Mouse (Mus musculus) heart, embryonic 13.5 days (tissue): ENCODE data around the gene Gpd2. TPM values are rescaled to one million over a fixed set of nuclear protein-coding genes. Genes with fewer than 3 reads are reported as not detected.

Experiments
- ATAC-seq: fragments of 200-750 bp; cut with Nextera tagmentation; 2 replicates; pipeline ENCODE4 v1.8.0; 2017; ENCODE audit warnings: moderate TSS enrichment; ENCODE audit not compliant: insufficient number of reproducible peaks, low FRiP score, low TSS enrichment; ENCODE audit errors: extremely low read depth
- H3K27ac ChIP-seq: fragments of 300-500 bp; sonication (generic); replicated peaks from 2 replicates; pipeline ENCODE4 v1.5.1; 2015; ENCODE audit warnings: moderate library complexity, mild to moderate bottlenecking, inconsistent platforms
- H3K27me3 ChIP-seq: fragments of 300-500 bp; sonication (generic); replicated peaks from 2 replicates; pipeline ENCODE4 v1.6.1; 2015; ENCODE audit warnings: mild to moderate bottlenecking, inconsistent platforms
- H3K36me3 ChIP-seq: fragments of 300-500 bp; sonication (generic); 2 replicates; pipeline ENCODE4 v1.6.1; 2015; ENCODE audit warnings: mild to moderate bottlenecking, inconsistent platforms
- H3K4me1 ChIP-seq: fragments of 300-500 bp; sonication (generic); 2 replicates; pipeline ENCODE4 v1.6.1; 2015; ENCODE audit warnings: inconsistent platforms
- H3K4me2 ChIP-seq: fragments of 300-500 bp; sonication (generic); 2 replicates; pipeline ENCODE4 v1.6.1; 2015; ENCODE audit warnings: inconsistent platforms, mild to moderate bottlenecking, moderate library complexity
- H3K4me3 ChIP-seq: fragments of 300-500 bp; sonication (generic); 2 replicates; pipeline ENCODE4 v1.5.1; 2015; ENCODE audit warnings: moderate library complexity, mild to moderate bottlenecking, inconsistent platforms
- H3K9ac ChIP-seq: fragments of 300-500 bp; sonication (generic); 2 replicates; pipeline ENCODE4 v1.6.1; 2015; ENCODE audit warnings: inconsistent platforms, mild to moderate bottlenecking, moderate library complexity
- H3K9me3 ChIP-seq: fragments of 300-500 bp; sonication (generic); 2 replicates; pipeline ENCODE4 v1.6.1; 2016; ENCODE audit warnings: inconsistent platforms
- WGBS: fragments of 180-500 bp; shearing (Covaris S2); methylation state at CpG from one replicate; pipeline ENCODE4 v1.1.7; 2015; ENCODE audit warnings: mixed read lengths; 5-methylcytosine and 5-hydroxymethylcytosine counted together
- polyA plus RNA-seq: library from polyadenylated mRNA; unstranded; fragments of >200 nt; fragmentation: Nextera tagmentation; extraction: Ambion mirVana; gene quantifications from 2 replicates; pipeline ENCODE4 v1.2.1, GENCODE M21; 2015

The Gpd2 gene
- polyA plus RNA-seq, 1 experiment from 2014 or later, result 11.9 TPM

DNA sequence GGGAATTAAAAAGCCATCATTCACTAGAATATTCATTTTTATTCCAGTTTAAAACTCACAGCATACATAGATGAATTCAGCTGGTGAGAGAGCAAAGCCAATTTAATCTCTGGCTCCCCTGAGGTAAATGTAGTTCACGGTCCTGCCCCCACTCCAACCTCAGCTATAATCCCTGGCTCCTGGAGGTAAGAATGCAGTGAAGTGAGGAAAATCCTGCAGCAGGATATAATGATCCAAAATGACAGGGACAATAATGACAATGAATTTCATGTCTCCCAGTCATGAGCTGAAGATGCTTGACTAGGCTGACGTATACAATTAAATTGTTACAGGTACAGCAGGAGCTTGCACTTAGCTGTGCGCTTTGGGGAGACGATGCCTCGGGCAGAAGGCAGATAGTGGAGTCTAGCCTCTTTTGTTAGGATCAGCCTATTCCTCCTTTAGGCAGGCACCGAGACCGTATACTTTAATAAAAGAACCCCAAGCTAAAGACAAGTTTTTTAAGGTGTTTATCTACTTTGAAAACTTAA is 74.9 kb downstream of the Gpd2 start:
- no peaks in the 10 kb centered on the region for H3K9me3 ChIP-seq
- no peak overlapping the region for H3K4me2 ChIP-seq
- no peak overlapping the region for H3K4me3 ChIP-seq
- H3K4me1 ChIP-seq, result no peaks in the 10 kb centered on the region
- no peak for ATAC-seq
- H3K36me3 ChIP-seq, result no peaks in the 10 kb centered on the region; the same call in 1 of the 2 replicates
- WGBS, result 76% methylated on average over 7 of the region's 7 CpGs
- no peak overlapping the region for H3K9ac ChIP-seq
- H3K27ac ChIP-seq, result no peak overlapping the region
- no peaks in the 10 kb centered on the region for H3K27me3 ChIP-seq

DNA sequence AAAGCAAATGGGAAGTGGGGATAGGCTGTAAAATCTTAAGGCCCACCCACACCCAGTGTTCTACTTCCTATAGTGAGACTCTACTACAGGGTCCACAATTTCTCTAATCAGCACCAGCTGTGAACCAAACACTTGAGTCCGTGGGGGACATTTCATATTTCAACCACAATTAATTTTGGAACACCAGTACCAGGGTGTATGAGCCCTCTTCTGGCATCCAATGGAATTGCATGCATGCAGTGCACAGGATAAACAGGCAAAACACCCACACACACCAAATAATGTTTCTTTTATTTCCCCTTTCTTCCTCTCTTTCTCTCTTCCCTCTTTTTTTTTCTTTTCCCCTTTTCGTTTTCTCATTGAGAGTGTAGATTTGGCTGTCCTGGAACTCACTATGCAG is 78.6 kb downstream of the Gpd2 start:
- Histone ChIP-seq H3K27ac (no peak overlapping the region), H3K36me3 (no peaks in the 10 kb centered on the region), H3K27me3 (no peaks in the 10 kb centered on the region), H3K9ac (no peak overlapping the region), H3K9me3 (no peaks in the 10 kb centered on the region), H3K4me3 (no peak overlapping the region), H3K4me2 (no peak overlapping the region), H3K4me1 (no peaks in the 10 kb centered on the region)
- WGBS, result 54% methylated on average over 2 of the region's 2 CpGs
- no peak for ATAC-seq

DNA sequence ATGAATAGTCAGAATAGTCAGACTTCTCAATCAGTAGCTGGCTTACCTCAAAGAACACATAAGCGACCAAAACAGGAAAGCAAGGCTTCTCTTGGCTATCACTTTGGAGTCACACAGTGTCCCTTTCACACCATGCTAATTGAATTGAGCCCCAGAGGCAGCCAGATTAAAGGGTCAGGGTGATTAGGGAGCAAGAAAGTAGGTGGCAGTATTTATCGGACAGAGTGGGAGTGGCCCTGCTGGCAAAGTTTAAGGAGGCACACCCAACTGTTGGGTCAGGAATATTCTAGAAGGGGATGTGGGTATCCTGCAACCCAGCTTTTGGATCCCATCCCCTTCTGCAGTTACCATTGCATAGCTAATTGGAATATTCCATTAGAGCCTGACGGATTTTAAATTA is 80.9 kb downstream of the Gpd2 start:
- Histone ChIP-seq H3K27ac (no peak overlapping the region), H3K4me3 (no peak overlapping the region), H3K36me3 (no peaks in the 10 kb centered on the region), H3K4me2 (no peak overlapping the region), H3K9me3 (no peaks in the 10 kb centered on the region), H3K4me1 (no peaks in the 10 kb centered on the region), H3K27me3 (no peaks in the 10 kb centered on the region), H3K9ac (no peak overlapping the region)
- WGBS, result 66% methylated on average over 3 of the region's 3 CpGs
- no peak for ATAC-seq

DNA sequence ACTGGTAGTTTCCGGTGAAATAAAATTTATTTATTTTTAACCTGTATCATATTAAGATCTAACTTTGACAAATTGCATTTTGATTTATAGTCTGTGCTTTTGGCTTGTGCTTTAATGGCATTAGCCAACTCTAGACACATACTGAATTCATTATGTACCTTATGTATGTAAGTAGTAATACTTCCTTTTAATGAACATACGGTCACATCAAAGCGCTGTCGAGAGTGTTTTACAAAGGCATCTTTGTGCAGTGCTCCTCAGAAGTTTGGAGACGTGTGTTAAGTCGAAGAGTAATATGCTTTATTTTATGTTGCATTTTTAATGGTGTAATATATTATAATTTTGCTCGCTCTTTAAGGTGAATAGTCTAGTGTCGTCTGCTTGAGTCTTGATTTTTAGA is 88.7 kb downstream of the Gpd2 start:
- no peaks in the 10 kb centered on the region for H3K36me3 ChIP-seq
- H3K9me3 ChIP-seq, result no peaks in the 10 kb centered on the region
- no peak for ATAC-seq
- H3K9ac ChIP-seq, result no peak overlapping the region
- no peak overlapping the region for H3K27ac ChIP-seq
- H3K4me3 ChIP-seq, result no peak overlapping the region
- H3K4me2 ChIP-seq, result no peak overlapping the region
- 0 out of 2 replicates have a peak, but pooled peaks cover 4% of the 10 kb centered on the region for H3K4me1 ChIP-seq
- H3K27me3 ChIP-seq, result no peaks in the 10 kb centered on the region
- WGBS, result 88% methylated on average over 8 of the region's 8 CpGs

DNA sequence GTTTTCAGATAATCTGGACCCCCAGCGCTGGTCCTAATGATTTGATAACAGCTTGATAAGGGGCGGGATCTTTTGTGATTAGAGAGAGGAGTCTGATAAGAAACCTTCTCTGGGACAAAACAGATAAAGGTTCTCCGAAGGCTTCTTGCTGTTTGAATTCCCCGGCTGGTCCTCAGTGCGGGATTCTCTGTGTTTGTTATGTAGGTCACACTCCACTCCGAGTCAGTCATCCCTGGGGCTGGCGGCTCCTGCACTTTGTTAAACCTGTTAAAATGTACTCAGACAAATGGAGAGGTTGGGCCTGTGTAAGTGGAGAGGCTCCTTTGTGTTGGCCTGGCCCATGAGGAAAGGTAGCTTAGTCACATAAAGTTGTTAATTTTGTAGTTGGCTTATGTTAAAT is 91.9 kb downstream of the Gpd2 start:
- Histone ChIP-seq H3K4me1 (0 out of 2 replicates have a peak, but pooled peaks cover 4% of the 10 kb centered on the region), H3K4me2 (peak overlapping the region; percentile 35; the same call in 1 of the 2 replicates), H3K36me3 (no peaks in the 10 kb centered on the region), H3K9me3 (no peaks in the 10 kb centered on the region), H3K9ac (no peak overlapping the region; the same call in 1 of the 2 replicates), H3K27me3 (no peaks in the 10 kb centered on the region), H3K4me3 (no peak overlapping the region), H3K27ac (no peak overlapping the region)
- no peak for ATAC-seq
- 10% methylated on average over 7 of the region's 7 CpGs for WGBS

DNA sequence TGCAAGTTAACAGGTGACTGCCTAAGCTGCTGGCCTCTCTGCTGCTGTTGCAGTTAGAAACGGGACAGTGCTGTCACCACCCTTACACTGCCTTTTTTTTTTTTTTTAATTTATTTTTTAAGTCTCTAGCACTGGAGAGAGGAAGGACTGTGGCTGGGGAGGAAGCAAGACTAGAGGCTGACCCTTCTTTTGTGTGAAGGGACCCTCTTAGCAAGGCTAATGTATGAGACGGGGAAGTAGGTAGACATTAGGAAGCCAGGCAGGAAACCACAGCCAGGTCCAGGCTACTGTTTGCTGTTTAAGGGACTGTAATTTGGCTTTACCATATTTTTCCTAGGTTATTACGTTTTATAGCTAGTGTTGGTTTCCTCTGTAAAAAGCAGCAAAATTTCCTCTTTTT is 93.4 kb downstream of the Gpd2 start:
- 0 out of 2 replicates have a peak, but pooled peaks cover 4% of the 10 kb centered on the region for H3K4me1 ChIP-seq
- no peak overlapping the region for H3K9ac ChIP-seq
- no peaks in the 10 kb centered on the region for H3K27me3 ChIP-seq
- H3K36me3 ChIP-seq, result no peaks in the 10 kb centered on the region
- 56% methylated on average over 3 of the region's 3 CpGs for WGBS
- H3K27ac ChIP-seq, result no peak overlapping the region
- no peak overlapping the region for H3K4me3 ChIP-seq
- no peak for ATAC-seq
- no peaks in the 10 kb centered on the region for H3K9me3 ChIP-seq
- no peak overlapping the region for H3K4me2 ChIP-seq

DNA sequence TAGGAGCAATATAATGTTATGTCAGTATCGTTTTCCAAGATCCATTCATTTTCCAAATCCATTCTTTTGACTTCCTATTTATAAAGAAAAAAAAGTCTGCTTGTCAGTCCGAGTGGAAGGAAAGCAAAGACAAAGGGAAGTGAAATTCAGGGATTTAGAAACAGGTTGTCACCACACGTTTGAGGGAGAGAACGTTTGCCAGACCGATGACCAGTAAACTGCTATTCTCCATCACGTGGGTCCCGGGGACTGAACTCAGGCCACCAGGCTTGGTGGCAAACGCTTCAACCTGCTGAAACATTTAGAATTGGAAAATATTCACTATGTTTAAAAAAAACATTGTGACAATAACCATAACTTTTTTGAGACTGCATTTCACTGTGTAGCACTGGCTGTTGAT is 93.8 kb downstream of the Gpd2 start:
- 0 out of 2 replicates have a peak, but pooled peaks cover 4% of the 10 kb centered on the region for H3K4me1 ChIP-seq
- no peaks in the 10 kb centered on the region for H3K36me3 ChIP-seq
- H3K9me3 ChIP-seq, result no peaks in the 10 kb centered on the region
- H3K27me3 ChIP-seq, result no peaks in the 10 kb centered on the region
- H3K4me3 ChIP-seq, result no peak overlapping the region
- no peak overlapping the region for H3K27ac ChIP-seq
- ATAC-seq, result no peak
- 76% methylated on average over 8 of the region's 8 CpGs for WGBS
- no peak overlapping the region for H3K4me2 ChIP-seq
- no peak overlapping the region for H3K9ac ChIP-seq

DNA sequence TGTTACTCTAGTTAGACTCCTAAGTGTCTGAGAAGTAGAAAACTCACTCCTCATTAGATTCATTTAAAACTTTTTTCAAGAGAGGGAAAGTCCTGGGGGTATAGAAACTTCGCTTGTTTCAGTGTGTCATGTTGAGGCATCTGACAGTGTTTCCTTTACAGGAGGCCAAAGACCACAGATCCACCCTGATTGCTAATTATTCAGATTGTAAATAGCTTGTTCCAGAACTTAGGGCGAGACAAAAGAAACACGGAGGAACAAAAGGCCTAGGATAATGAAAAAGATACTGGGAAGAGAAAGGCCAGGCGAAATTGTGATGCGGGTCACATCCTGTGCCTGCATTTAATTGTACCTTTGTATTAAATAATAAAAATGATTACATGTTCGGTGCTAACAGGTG is 96.0 kb downstream of the Gpd2 start:
- 0 out of 2 replicates have a peak, but pooled peaks cover 4% of the 10 kb centered on the region for H3K4me1 ChIP-seq
- H3K36me3 ChIP-seq, result no peaks in the 10 kb centered on the region
- 86% methylated on average over 6 of the region's 6 CpGs for WGBS
- no peaks in the 10 kb centered on the region for H3K27me3 ChIP-seq
- H3K4me3 ChIP-seq, result no peak overlapping the region
- H3K4me2 ChIP-seq, result no peak overlapping the region
- H3K9me3 ChIP-seq, result no peaks in the 10 kb centered on the region
- no peak overlapping the region for H3K9ac ChIP-seq
- H3K27ac ChIP-seq, result no peak overlapping the region
- no peak for ATAC-seq

DNA sequence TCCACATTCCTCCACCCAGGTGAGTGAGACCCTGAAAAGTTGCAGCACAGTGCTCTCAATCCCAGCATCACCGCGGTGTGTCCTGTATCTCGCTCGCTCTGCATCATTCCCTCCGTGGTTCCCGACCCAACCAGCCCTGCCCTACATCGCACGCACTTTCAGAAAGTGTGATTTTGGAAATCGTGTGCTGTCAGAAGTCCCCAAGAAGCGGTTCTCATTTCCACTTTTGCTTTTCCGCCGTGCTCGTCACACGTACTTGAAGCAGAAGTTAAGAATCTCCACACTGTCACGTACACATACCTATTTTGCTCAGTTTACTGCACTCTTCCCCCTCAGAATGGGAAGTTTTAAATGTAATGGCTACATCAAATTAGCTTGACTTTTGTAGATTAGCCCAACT is 98.0 kb downstream of the Gpd2 start:
- no peaks in the 10 kb centered on the region for H3K4me1 ChIP-seq
- H3K9me3 ChIP-seq, result no peaks in the 10 kb centered on the region

DNA sequence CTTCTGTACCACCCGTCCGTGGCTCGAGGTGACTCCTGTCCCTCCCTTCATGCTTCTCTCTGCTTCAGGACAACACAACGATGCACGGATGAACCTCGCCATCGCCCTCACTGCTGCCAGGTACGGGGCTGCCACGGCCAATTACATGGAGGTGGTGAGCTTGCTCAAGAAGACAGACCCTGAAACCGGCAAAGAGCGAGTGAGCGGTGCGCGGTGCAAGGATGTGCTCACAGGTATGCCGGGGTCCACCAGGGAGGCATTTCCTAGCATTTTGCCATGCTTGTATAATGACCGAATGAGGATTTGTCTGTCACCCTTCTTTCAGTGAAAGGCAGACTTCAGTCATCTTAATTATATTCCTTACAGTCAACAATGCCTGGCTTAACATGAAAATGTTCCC is 101.3 kb downstream of the Gpd2 start:
- Histone ChIP-seq H3K27me3 (no peaks in the 10 kb centered on the region), H3K4me2 (no peak overlapping the region), H3K9ac (no peak overlapping the region), H3K27ac (no peak overlapping the region), H3K4me3 (no peak overlapping the region), H3K36me3 (peaks cover 9% of the 10 kb centered on the region; the same call in 1 of the 2 replicates), H3K4me1 (no peaks in the 10 kb centered on the region), H3K9me3 (no peaks in the 10 kb centered on the region)
- no peak for ATAC-seq
- 93% methylated on average over 16 of the region's 16 CpGs for WGBS

More for the DNA sequence above, 98.0 kb downstream of the Gpd2 start:
- H3K4me2 ChIP-seq, result no peak overlapping the region
- no peak for ATAC-seq
- 86% methylated on average over 15 of the region's 15 CpGs for WGBS
- H3K36me3 ChIP-seq, result peaks cover 1% of the 10 kb centered on the region; the same call in 1 of the 2 replicates
- H3K27me3 ChIP-seq, result no peaks in the 10 kb centered on the region
- H3K27ac ChIP-seq, result no peak overlapping the region
- H3K9ac ChIP-seq, result no peak overlapping the region
- H3K4me3 ChIP-seq, result no peak overlapping the region

DNA sequence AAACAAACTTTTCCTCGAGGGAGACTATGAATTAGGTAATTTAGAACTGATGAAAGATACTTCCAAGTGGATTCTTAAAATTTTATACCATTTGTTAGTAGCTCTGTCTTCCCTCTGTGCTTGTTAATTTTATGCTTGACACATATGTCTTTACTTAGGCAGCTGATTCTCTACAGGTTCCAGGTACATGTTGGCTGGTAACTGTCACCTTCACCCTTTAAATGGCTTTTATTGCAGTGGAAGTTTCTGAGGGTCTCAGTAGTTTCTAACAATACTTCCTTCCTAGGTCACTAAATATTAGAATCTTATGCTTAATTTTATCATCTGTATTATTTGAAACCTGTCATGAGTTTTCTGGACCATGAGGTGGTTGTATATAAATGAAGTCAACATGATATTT is 105.5 kb downstream of the Gpd2 start:
- no peak overlapping the region for H3K4me3 ChIP-seq
- H3K4me2 ChIP-seq, result no peak overlapping the region
- no peak for ATAC-seq
- no peak overlapping the region for H3K27ac ChIP-seq
- no peaks in the 10 kb centered on the region for H3K4me1 ChIP-seq
- H3K27me3 ChIP-seq, result no peaks in the 10 kb centered on the region
- H3K36me3 ChIP-seq, result peaks cover 19% of the 10 kb centered on the region; the same call in 1 of the 2 replicates
- H3K9ac ChIP-seq, result no peak overlapping the region
- H3K9me3 ChIP-seq, result no peaks in the 10 kb centered on the region
- WGBS, result 41% methylated on average over 1 of the region's 1 CpGs

DNA sequence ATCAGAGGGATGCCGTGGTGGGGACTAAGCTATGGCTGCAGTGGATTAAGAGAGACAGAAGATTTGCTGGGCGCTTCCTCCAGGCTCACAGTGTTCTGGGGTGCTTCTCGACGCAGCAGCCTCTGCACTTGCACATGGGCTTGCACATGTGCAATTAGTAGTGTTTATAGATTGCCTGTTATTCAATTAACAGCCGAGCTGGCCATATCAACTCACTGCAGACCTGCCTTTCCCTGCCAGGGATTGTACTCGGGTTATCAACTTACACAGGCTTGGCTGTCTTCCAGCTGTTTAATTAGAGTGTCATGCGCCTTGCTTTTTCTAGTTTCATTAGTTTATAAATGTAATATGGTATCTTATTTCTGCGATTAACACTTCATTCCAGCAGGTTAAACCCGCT is 113.2 kb downstream of the Gpd2 start:
- no peak overlapping the region for H3K4me2 ChIP-seq
- H3K9me3 ChIP-seq, result no peaks in the 10 kb centered on the region
- H3K4me1 ChIP-seq, result peaks cover 18% of the 10 kb centered on the region
- ATAC-seq, result no peak
- no peak overlapping the region for H3K9ac ChIP-seq
- H3K4me3 ChIP-seq, result no peak overlapping the region
- WGBS, result 37% methylated on average over 9 of the region's 9 CpGs
- H3K27me3 ChIP-seq, result no peaks in the 10 kb centered on the region
- no peak overlapping the region for H3K27ac ChIP-seq
- peaks cover 7% of the 10 kb centered on the region; the same call in 1 of the 2 replicates for H3K36me3 ChIP-seq
